Mouse (Mus musculus) thymus, adult 2 months (tissue): ENCODE measurements around the gene Per3.

Experiments used
- CTCF ChIP-seq: fragments of 200-500 bp; IDR thresholded peaks from 2 replicates; pipeline ENCODE4 v1.5.1; 2012; ENCODE audit warnings: mild to moderate bottlenecking, control low read depth, low read length, moderate library complexity, borderline replicate concordance; ENCODE audit not compliant: control insufficient read depth, poor library complexity, insufficient read depth; ENCODE audit errors: extremely low read depth
- POLR2A ChIP-seq: fragments of 200-500 bp; IDR thresholded peaks from 2 replicates; pipeline ENCODE4 v1.6.1; 2012; ENCODE audit warnings: mild to moderate bottlenecking, low read length, control low read depth, moderate library complexity; ENCODE audit not compliant: control insufficient read depth, poor library complexity, insufficient read depth; ENCODE audit errors: extremely low read depth

GRCm38 (mm10) chr4:151046524-151046923, 2.1 kb upstream of the Per3 start:
- TF ChIP-seq CTCF (no peak), POLR2A (no peak)
